Mouse (Mus musculus): ENCODE data around the gene Scn3a.
A peak's percentile ranks its signal among the peaks of the same experiment; 100 is the strongest.
"Not testable (repeated sequence)": the region's sequence is repeated elsewhere in the genome, so short reads cannot be mapped to it uniquely, and the experiment has no call there.

The Scn3a gene

DNA sequence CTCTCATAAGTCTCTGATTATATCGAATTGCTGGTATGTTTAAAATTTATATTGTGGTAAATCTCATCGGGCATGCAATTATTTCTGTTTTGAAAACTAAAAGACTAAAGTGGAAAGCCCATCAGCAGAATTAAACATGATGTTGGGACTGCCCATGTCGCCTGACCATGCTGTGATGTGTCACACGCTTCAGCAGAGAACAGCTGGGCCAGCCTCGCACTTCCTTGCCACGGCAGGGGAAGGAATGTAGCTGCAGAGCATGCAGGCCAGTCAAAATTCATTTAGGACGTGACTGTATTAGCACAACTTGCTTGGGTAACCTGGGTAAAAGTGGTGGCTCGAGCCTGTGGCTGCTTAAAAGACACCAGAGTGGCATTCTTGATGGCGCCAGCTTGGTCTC is 77.0 kb downstream of the Scn3a start:
- no peak for DNase-seq (ENCODE audit: low spot score in 2 of 2)

DNA sequence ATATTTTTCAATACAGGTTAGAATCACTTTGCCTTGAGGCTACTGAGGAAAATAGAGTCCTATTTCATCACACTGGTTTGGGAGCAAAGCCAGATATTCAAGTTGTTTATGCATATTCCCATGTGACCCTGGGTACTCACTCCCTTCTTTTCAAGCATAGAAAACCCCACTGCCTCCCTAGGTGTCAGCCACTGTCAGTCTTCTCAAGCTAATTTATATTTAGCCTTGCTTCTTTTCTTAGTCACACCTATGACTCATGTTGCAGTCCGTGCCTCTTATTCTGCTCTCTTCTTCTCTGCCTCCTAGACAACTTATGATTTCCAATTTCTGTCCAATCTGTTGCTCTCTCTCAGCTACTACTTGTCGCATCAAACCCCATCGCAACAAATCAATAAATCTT is 84.0 kb downstream of the Scn3a start:
- DNase-seq (ENCODE audit: low spot score in 2 of 2): peak in 1 of 2 experiments; percentile 12

DNA sequence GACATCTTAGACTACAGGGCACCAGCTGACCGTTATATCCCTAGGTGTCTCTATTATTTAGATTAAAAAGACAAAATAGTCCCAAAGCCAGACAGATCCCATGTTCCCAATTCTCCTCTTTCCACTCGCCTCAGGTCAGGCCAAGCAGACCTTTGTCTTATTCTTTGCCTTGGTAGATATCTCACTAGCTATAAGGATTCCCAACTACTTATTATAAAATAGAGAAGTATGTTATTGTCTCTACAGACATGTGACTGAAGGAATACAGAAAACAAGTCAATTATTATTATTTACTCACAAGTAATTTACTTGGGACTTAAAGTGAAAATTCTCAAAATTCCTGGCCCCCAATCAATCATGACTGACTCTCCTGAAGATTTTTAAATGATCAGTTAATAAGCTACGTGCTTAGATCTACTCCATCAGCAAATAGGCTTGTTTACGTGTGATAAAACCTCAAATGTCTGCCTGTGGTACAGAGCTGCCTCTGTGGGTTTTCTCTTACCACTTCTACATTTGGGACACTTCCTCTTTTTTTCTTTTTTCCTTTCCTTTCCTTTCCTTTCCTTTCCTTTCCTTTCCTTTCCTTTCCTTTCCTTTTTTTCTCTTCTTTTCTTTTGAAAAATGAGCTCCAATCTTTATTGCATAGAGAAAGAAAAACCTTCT is 86.3 kb downstream of the Scn3a start:
- DNase-seq (ENCODE audit: low spot score in 2 of 2): no peak

DNA sequence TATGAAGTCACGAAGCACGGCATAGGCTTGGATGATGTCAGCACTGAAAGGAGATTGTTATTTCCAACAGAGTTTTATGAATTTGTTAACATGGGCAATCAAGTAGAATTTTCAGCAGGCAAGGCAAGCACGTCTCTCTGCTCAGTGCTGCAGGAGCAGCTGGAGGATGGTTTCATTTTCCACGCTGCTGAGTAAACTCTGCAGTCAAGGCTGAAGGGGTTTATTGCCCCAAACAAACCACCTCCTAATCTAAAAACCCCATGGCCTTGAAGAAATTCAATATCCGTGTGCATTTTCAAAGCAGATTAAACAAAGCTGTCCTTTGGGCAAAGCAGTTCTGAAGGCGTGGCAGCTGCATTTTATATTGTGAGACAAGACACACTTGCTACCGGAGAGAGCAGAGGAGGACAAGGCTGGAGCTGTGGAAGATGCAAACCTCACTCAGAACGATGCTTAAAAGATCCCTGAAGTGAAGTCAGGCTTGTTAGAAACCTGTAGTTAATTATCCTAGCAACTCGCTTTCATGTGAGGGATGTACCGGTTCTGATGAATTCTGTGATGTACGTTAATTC is 96.0 kb downstream of the Scn3a start:
- no peak for DNase-seq (ENCODE audit: low spot score in 2 of 2)

DNA sequence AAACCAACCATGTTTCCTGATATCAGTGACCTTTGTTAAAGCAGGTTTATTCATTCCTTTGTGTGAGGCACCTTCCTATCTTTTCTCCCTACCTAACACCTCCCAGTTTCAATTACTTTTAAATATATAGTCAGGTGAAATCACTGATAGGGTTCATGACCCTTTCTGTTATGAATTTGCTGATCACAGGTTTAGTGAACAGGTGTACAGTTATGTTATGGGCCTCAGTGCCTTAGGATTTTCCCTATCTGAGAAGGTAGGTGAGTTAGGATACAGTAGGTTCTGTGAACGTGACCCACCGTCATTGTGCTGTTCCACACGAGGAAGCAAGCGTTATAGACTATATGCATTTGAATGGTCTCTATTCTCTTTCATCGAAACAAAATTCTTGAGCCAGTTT is 101.7 kb downstream of the Scn3a start:
- no peak for DNase-seq (ENCODE audit: low spot score in 2 of 2)

DNA sequence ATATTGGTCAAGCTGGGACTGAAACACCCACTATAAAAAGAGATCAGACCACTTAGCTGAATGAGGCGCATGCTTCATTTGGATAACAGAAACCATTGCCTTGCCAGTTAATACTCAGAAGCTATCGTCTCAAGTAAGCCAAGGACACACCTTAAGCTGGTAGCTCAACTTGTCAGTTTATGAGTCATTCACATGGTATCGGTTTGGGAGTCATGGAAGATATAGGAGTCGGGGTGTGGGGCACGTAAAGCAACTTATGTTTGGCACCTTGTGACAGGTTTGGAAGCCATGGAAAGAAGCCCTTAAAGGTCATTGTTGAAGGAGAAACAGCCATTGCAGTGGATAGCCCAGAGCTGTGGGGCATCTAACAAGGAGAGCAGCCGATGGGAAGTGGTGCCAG is 113.7 kb downstream of the Scn3a start:
- DNase-seq (ENCODE audit: low spot score in 2 of 2): no peak

DNA sequence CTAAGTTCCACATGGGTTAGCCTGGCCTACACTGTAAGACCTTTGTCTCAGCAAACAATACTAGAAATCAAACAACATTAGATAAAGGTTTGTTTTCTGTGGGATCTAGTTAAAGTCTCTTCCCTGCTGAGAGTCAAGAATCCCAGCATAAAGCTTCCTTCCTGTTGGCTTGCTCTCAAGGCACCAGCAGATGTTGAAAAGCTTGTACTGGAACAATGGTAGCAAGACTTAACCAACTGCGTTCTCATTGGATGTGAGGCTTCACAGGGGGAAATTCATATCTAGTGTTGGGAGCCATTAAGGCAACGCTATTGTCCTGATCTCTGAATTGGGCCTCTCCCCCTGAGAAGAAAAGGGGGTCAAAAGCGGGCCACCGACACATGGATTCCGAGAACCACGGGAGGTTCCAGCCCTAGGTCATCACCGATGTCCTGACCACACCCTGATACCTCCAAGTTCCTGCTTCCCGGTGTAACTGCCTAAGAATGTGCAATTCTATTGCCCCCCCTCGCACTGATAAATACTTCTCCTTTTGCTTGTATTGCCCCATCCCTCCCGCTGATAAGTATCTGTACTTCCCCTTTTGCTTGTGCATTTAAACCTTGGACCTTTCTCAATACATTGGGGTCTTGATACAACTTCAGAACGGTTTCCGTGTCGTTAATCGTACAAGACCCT is 115.9 kb downstream of the Scn3a start:
- DNase-seq (ENCODE audit: low spot score in 2 of 2): not testable (repeated sequence)

DNA sequence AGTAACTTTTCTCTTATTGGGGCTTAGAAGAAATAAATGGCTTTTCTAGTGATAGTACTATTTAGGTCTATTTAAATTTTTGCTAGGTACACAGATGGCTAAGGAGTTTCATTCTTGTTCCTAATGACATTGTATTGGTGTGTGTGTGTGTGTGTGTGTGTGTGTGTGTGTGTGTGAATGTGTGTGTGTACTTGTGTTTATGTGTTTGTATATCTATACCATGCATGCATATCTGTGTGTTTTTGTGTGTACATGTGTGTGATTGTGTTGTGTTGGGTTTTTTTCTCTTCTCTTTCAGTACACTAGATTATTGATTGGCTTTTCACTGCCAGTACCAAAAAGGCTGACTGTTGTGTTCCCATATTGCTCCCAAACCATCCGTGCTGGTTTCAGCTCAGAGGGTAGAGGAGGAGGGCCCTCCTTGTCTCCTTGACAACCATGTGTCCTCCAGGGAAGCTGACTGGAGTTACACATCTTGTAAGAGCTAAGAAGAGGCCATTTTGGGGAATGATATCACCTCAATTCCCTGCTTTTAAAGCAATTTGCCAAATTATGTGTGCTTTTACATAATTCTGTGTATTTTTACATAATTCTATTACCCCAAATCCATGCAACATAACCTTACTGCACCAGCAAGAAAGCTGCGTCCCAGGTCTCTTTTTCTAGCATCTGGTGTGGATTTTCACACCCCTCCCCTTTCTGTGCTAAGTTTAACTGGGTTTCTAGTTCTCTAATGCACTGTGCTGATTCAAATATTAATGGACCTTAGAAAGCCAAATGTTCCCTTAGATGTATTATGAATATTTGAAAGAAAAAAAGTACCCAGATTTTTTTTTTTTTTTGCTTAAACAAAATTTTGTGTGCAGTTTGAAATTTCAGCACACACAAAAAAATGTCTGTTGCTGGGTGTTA is 116.7 kb downstream of the Scn3a start:
- no peak for DNase-seq (ENCODE audit: low spot score in 2 of 2)

DNA sequence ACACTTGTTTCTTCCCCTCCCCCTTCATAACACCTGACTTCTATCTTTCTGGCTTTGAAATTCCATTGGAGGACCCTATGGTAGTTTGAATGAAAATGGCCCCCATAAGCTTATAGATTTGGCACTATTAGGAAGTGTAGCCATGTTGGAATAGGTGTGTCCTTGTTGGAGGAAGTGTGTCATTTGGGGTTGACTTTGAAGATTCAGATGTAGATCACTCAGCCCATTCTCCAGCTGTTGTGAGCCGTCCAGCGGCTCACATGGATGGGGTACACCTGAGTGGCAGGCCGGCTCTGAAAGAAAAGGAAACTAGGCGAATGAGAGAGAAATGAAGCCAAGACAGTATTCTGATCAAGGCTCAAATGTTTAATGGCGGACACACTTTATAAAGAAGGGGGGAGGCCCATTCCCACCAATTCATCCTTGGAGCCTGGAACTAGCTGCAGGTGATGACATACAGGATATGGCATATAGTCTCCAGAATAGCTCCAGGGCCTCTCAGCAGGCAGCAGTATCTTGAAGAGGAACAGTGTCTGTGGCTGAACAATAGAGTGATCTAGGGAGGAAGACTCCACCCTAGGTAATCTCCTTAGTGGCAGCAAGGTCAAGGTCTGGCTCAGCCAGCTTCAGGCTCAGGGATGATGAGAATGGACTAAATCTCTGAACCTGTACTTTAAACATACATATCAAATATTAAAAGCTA is 118.2 kb downstream of the Scn3a start:
- DNase-seq (ENCODE audit: low spot score in 2 of 2): no peak

DNA sequence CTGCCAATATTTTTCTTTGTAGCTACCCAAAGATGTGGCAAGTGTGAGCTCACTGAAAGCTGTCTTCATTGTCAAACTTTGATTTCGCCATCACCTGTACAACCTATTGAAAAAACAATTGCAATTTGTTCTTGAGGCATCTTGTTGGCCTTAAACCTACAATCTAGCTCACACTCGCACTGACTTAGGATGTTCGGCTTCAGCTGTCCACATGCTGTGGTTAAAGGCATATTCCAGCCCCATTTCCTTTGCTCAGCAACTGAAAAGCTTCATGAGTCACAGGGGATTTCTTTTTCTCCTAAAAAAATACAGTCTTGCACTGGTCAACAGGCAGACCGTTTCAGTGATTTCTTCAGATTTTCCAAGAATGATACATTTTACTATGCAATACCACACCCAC is 124.3 kb downstream of the Scn3a start:
- DNase-seq (ENCODE audit: low spot score in 2 of 2): no peak

DNA sequence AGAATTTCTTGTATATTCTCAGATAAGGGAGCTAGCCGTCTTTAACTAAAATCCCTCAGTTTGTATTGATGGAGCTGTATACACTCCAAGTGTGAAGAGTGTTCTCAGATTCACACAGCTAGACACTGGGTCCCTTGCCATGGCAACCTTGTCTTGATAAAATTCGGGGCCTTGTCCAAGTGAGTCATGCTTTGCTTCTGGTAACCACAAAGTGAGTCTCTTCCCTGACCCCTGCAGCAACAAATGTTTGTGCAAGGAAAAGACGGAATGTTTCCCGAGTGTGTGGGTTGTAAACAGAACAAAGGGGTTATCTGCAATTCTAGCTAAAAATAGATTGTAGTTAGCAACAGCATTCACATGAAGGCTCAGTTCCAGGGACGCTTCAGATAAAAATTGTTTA is 125.9 kb downstream of the Scn3a start:
- DNase-seq (ENCODE audit: low spot score in 2 of 2): no peak

DNA sequence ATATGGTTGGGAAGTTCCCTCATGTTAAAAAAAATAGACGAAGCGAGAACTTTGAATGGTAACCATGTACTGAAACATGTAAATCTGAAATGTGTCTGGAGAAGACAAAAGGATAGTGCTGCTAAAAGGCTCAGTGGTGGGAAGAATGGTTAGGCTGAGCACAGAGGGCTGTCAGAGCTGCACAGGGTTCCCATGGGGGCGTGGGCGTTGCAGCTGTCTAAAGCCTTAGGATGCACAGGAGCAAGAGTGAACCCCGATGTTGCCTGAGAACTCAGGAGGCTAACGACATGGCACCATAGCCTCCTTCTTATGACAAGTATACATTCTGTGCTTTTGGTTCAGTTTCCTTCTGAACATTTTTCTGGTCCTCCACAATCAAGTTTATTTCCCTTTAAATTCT is 126.3 kb downstream of the Scn3a start:
- no peak for DNase-seq (ENCODE audit: low spot score in 2 of 2)

DNA sequence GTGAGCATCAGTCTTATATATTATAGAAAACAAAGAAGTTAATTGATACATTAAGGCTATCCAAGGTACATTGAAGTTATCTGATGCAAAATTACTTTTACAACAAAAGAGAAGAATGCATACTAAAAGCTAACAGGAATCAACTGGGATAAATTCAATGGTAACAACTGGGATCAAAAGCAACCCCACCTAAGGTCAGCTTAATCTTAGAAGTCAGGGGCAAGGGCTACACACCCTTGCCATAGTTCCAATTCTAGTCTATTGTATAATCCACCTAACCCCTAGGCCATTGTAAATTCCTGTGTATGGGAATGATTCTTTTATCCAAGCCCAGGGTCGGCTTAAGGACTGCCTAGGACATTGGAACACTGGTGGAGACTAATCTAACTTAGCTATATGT is 130.5 kb downstream of the Scn3a start:
- no peak for DNase-seq (ENCODE audit: low spot score in 2 of 2)

DNA sequence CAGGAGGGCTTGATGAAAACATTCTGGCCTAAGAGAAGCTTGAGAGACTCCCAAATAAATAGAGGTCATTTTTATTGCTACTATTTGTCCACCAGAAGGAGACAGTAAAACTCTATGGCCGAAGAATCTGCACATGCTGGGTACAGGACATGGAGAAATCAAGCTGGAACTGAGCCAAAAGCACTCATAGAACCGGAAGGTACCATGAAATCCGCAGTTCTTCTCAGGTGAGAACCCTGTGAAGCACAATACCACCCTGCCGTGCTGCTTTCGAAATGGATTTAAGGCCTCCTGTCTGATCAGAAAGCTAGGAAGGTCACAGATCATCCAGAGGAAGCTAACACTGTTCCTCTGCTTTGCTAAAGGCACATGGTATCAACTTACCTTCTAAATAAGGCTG is 143.9 kb downstream of the Scn3a start:
- DNase-seq (ENCODE audit: low spot score in 2 of 2): no peak

DNA sequence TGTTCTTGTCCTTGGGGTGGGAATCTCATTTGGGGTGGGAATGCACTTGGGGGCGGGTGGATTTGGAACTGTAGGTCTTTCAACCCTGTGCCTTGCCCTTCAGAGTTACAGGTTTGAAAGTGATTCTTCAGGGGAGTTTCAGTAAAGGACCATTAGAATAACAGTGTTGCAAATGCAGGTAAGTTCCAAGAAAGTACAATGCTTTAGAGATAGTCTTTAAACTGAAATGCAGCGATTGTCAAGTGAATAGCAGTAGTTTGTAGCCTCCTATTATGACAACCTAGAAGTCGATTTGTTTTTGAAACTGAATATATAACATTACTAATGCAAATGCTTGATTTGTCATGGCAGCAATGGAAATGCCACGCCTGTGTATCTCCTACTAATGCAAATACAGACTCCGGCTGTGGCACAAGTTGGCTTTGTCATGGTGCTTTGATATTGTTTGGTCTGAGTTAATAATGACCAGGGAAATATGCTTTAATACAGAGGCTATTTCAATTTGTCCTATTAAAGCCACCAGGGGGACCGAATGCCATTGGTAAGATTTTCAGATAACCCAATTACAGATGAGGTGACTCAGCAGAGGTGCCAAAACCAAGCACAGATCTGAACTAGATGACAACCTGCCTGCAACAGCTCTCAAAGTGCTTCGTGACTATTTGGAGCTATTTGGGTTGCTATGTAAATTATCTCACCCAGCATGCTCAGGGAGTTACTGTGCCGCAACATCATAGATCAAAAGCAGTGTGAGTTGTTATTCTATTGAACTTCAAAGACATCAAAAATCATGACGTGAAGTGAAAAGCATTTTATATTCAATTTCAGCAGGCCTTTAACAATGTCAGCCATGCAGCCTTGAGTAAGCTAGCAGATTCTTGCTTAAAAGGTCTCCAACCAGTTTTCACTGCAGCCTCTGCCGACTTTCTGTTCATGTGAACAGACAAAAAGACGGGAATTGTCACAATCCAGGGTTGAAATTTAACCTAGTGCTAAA is 145.9 kb downstream of the Scn3a start:
- DNase-seq (ENCODE audit: low spot score in 2 of 2): no peak

DNA sequence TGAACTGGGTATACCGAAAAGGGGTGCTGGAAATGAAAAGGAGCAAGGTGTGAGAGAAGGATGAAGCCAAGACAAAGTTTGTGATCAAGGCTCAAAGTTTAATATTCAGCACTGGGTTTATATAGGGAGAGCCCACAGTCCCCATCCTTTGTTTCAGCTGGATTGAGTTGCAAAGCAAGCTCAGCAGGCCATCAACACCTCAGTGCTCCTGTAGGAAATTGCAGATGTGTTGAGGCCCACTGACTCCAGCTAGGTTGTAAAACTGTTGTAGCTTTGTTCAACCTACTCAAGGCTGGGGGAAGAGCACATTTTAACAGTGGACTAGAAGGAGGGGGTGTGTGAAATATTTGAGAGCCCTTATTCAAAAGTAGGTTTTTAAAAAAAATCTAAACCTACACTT is 148.8 kb downstream of the Scn3a start:
- DNase-seq (ENCODE audit: low spot score in 2 of 2): no peak

DNA sequence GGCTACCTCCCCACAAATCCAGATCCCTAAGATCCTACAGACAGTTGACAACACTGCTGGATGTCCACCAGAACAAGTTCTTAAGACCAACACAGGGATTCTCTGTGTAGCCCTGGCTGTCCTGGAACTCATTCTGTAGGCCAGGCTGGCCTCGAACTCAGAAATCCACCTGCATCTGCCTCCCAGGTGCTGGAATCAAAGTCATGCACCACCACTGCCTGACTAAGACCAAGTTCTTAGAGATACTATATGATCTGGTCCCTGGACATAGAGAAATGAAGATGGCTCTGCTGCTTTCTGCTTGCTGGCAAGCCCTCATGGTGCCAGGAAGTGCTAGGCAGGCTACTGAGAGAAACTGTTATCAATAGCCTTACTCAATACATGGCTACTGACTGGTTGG is 150.9 kb downstream of the Scn3a start:
- DNase-seq (ENCODE audit: low spot score in 2 of 2): no peak

DNA sequence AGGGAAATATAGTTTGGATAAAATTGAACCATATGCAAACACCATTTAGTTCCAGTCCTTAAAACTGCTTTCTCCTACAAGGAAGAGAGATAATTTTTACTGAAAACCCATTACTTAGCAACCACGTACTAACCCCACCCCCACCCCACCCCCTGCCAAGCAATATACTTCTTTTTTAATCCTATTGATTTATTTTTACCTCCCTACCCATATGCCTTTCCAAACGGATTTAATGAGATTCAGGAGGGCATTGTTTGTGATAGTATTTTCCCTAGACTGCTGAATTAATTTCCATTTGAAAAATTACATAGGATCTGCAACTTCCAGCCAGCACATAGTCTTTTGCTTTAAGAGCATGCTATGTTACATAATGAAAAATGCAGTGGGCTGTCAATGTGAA is 152.1 kb downstream of the Scn3a start:
- DNase-seq (ENCODE audit: low spot score in 2 of 2): no peak

DNA sequence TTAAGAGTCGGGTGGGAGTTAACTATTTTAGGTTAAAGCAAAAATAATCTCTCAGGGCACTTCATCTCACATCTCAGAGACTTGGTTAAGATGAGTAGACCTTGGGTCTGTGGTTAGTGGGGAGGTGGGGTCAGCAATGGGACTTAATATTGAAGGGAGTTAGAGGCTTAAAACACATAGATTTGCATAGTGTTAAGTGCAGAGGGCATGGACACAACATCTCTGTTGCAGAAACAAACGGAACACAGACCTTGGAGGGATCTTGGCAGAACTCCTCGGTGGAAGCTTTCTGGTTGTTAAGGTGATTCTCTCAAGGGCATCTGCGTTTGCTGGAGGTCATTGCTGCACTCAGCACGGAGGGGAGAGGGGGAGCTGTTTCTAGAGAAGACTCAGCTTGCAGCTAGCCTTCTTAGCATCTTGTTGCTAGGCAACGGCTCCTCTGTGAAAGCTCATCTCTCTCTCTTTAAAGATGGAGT is 152.6 kb downstream of the Scn3a start:
- DNase-seq (ENCODE audit: low spot score in 2 of 2): peak; percentile 73 to 85

DNA sequence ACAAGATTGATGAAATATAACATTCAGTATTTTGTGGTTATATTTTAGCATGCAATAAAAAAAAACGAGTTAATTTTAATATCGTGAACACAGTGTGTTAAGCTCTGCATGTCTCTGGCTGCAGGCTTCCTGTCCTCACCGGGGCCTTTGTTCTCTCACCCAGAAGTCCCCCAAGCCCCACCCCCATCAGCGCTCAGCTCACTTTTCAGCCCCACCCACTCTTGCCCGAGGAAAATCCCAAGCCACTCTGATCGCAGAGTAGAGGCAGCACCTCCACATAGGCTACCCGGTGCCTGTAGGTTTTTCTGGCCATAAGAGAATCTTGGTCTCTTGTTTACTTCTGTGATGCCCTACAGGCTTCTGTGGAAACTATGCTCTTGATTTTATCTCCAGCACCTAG is 153.2 kb downstream of the Scn3a start:
- DNase-seq (ENCODE audit: low spot score in 2 of 2): no peak

Data from right cerebral cortex, postnatal 36 days (tissue).